Mouse (Mus musculus) erythroblast, embryonic 14.5 days (primary cell): ENCODE measurements around the gene Cav3. TPM values are rescaled to one million over a fixed set of nuclear protein-coding genes. Genes with fewer than 3 reads are reported as not detected.

Source experiments
- H3K27me3 ChIP-seq: 2 replicates; pipeline ENCODE4 v1.6.1; 2012; ENCODE audit warnings: inconsistent platforms; ENCODE audit not compliant: control insufficient read depth
- H3K36me3 ChIP-seq: 2 replicates; pipeline ENCODE4 v1.6.1; 2012; ENCODE audit warnings: mild to moderate bottlenecking, inconsistent platforms; ENCODE audit not compliant: control insufficient read depth
- H3K4me1 ChIP-seq: 2 replicates; pipeline ENCODE4 v1.6.1; 2012; ENCODE audit warnings: inconsistent platforms; ENCODE audit not compliant: control insufficient read depth
- H3K4me3 ChIP-seq: replicated peaks from 2 replicates; pipeline ENCODE3; 2012; ENCODE audit warnings: moderate library complexity, mild to moderate bottlenecking, inconsistent platforms
- H3K9me3 ChIP-seq: 2 replicates; pipeline ENCODE4 v1.6.1; 2012; ENCODE audit warnings: low read length, inconsistent platforms, mixed read lengths; ENCODE audit not compliant: control insufficient read depth
- GATA1 ChIP-seq: IDR thresholded peaks from 2 replicates; pipeline ENCODE4 v1.6.1; 2012; ENCODE audit warnings: low read length, inconsistent platforms, mixed read lengths
- TAL1 ChIP-seq: IDR thresholded peaks from 3 replicates; pipeline ENCODE4 v1.6.1; 2012; ENCODE audit warnings: low read length, inconsistent platforms, mixed read lengths
- polyA plus RNA-seq: library from polyadenylated mRNA; stranded (reverse); fragments of >175 nt; gene quantifications from 2 replicates; pipeline ENCODE4 v1.2.3, GENCODE M21; 2012

The Cav3 gene
- polyA plus RNA-seq, 1 experiment = not detected

DNA sequence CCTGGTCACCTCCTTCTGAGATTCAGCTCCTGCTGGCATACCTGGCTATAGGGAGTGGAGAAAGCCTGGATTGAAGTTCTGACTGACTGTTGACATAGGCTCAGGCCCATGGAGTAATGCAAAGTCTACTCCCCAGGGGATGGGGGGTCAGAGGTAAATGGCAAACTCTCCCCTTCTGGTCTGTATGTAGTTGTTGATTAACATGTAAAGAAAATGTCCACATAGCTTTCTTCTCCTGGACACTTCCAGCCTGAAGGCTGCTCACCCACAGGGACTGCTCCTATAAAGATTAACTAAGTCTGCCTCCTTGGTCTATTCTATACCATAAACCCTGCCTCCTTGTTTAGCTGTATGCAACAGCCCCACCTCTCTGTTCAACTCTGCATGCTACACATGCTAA, 6.7 kb downstream of the Cav3 start:
- Histone ChIP-seq H3K9me3 (no peaks in the 10 kb centered on the region), H3K27me3 (no peaks in the 10 kb centered on the region), H3K4me3 (no peak overlapping the region), H3K4me1 (no peaks in the 10 kb centered on the region), H3K36me3 (no peaks in the 10 kb centered on the region)
- TF ChIP-seq GATA1 = no peak
- no peak for TF ChIP-seq TAL1

DNA sequence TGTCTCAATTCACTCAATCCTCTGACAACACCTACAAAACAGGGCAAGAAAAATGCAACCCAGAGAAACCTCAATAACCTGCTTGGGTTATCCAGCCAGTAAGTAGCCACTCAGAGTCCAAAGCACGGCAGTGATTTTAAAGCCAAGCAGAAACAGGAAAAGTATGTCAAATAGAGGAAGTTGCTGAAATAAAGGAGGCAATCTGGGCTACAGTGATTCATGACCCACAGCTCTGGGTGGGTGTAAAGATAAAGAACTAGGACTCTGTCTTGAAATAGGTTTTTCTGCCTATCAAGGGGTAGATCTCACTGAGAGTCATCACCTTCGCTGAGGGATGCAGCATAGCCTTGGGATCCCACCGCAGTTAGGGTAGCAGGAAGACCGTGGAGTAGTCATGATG, 12.3 kb downstream of the Cav3 start:
- TF ChIP-seq GATA1 (no peak), TAL1 (no peak)

DNA sequence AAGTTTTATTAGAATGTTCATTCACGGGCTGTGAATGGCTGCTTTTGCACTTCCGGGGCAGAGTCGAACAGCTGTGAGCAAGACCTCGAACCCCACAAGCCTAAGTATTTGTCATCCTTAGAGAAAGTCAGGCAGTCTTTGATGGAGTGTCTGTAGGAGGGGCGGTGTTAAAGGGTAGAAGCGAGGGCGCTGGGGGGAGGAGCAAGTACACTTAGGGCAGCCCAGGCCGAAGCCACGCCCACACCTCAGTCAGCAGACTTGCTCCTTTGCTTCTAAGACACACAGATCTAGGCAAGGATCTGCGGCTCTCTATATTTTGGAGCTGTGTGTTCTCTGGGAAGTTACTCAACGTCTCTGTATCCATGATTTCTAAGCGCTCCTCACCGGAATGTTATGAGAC, 20.6 kb downstream of the Cav3 start:
- H3K36me3 ChIP-seq = no peaks in the 10 kb centered on the region
- no peaks in the 10 kb centered on the region for H3K9me3 ChIP-seq
- TF ChIP-seq TAL1 = no peak
- no peak for TF ChIP-seq GATA1
- no peak overlapping the region for H3K4me3 ChIP-seq
- no peaks in the 10 kb centered on the region for H3K4me1 ChIP-seq
- no peaks in the 10 kb centered on the region for H3K27me3 ChIP-seq

More for the DNA sequence above, 12.3 kb downstream of the Cav3 start:
- H3K36me3 ChIP-seq = no peaks in the 10 kb centered on the region
- H3K9me3 ChIP-seq = no peaks in the 10 kb centered on the region
- H3K4me3 ChIP-seq = no peak overlapping the region
- H3K4me1 ChIP-seq = no peaks in the 10 kb centered on the region
- H3K27me3 ChIP-seq = no peaks in the 10 kb centered on the region

DNA sequence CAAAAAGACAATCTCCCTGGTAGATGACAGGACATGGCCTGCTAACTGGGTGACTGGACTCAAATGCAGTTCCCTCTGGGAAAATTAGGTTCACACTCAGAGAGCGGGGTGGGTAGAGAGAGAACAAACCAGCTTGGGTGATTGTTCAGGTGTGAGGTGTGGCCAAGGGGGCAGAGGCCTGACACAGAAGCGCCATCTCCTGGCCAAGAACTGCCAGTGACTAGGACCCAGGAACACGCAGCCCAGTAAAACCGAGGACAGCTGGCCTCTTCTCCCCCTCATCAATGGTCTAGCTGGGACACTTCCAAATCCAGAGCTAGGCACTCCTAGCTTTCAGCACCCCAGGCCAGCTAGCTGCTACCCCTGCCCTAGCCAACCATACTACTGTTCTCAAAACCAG, 25.0 kb downstream of the Cav3 start:
- no peak for TF ChIP-seq GATA1
- Histone ChIP-seq H3K9me3 (no peaks in the 10 kb centered on the region), H3K36me3 (no peaks in the 10 kb centered on the region), H3K27me3 (peaks cover 16% of the 10 kb centered on the region), H3K4me3 (no peak overlapping the region), H3K4me1 (no peaks in the 10 kb centered on the region)

DNA sequence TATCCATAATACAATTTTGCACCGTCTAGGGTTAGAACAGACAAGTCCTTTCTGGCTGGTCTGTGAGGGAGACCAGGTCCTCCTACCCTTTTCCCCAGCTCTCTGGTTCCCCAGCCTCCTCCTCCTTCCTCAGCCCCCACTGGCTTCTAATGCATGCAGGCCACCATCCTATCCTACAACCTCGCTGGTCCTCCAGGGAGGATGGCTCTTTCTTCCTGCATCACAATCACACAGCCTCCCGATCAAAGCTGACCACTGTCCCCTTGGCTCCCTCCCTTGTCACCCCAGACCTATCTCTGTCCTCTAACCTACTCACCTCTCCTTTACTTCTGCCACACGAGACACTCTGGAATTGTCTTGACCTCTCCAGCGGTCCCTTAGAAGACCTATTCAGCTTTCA, 28.7 kb downstream of the Cav3 start:
- TF ChIP-seq GATA1 (no peak), TAL1 (no peak)
- H3K4me3 ChIP-seq = no peak overlapping the region
- no peaks in the 10 kb centered on the region; the same call in 1 of the 2 replicates for H3K4me1 ChIP-seq
- no peaks in the 10 kb centered on the region for H3K36me3 ChIP-seq
- H3K9me3 ChIP-seq = no peaks in the 10 kb centered on the region
- peaks cover 32% of the 10 kb centered on the region for H3K27me3 ChIP-seq

DNA sequence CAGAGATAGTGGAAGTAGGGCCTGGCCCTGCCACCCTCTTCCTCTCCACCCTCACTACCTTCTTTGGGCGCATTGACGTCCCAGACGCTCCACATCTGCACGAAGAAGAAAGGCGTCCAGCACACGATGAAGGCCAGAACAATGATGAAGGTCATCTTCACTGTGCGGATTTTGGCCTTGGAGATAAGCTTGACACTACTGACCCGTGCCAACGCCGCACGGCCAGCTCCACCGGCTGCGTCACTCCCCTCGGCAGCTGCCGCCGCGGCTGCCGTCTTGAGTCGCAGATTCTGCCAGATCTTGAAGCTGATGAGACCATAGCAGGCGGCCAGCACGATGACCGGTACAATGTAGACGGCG, 29.5 kb downstream of the Cav3 start:
- no peaks in the 10 kb centered on the region for H3K36me3 ChIP-seq
- no peaks in the 10 kb centered on the region for H3K9me3 ChIP-seq
- H3K4me3 ChIP-seq = no peak overlapping the region
- no peaks in the 10 kb centered on the region; the same call in 1 of the 2 replicates for H3K4me1 ChIP-seq
- TF ChIP-seq TAL1 = no peak
- no peak for TF ChIP-seq GATA1
- peaks cover 32% of the 10 kb centered on the region for H3K27me3 ChIP-seq

DNA sequence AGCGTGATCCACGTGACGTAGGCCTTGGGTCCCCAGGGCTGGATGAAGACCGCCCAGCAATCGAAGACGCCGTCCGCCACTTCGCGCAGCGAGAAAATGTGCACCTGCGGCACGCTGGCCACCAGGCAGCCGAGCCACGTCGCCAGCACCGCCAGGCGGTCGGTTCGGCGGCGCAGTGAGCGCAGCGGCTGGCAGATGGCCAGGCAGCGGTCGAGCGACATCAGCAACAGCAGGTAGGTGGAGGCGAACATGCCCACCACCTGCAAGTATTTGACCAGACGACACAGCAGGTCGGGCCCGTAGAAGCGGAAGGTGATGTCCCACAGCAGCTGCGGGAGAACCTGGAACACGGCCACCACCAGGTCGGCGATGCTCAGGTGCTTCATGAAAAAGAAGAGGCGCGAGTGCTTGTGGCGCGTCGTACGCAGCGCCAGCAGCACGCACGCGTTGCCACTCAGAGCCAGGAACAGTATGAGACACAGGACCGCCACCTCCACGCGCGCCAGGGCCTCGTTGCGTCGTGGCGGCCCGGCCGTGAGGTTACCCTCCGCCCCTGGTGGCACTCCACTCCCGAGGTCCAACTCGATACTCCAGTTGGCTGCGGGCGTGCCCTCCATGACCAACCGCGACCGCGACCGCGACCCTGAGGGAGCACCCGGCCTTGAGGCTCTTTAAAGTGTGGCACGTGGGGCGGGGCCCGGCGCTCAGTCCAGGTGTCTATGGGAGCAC, 30.0 kb downstream of the Cav3 start:
- H3K4me3 ChIP-seq = no peak overlapping the region
- no peaks in the 10 kb centered on the region for H3K9me3 ChIP-seq

DNA sequence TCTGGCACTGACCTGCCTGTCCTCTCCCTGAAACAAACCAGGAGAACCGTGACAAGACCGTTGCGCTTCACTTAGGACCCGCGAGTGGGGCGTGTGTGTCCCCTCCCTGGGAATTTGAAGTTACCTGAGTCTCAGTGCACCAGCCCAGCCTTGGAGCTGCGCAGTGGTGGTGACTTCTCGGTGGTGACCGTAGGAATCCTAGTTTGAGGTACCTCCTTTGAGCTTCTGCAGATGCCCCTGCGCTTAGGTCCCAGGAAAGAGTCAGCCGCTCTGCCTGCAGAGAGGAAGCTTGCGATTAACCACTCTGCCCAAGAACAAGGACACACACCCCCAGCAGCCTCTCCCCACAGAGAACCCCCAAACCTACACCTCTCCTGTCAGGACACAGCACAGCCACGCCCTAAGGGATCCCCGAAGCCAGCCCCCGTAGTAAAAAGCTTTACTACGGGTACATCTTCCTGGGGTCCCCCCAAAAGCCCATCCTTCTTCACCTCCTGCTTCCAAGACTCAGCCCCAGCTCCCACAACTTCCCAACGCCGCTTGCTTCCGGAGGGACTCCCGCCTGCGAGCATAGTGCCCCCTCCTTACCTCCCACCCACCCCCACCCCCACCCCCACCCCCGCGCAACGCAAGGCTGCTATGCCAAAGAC, 30.7 kb downstream of the Cav3 start, which contains the start of gene Oxtr:
Oxtr (minus strand) TSS at position 34 of the 650 bp plus-strand sequence.
- TF ChIP-seq TAL1 = no peak
- TF ChIP-seq GATA1 = no peak
- Histone ChIP-seq H3K9me3 (no peaks in the 10 kb centered on the region), H3K4me1 (no peaks in the 10 kb centered on the region; the same call in 1 of the 2 replicates), H3K27me3 (peaks cover 32% of the 10 kb centered on the region), H3K36me3 (no peaks in the 10 kb centered on the region), H3K4me3 (no peak within 1 kb of the TSS)

More for the DNA sequence above, 30.0 kb downstream of the Cav3 start:
- TF ChIP-seq TAL1 (no peak), GATA1 (no peak)
- no peaks in the 10 kb centered on the region for H3K36me3 ChIP-seq
- no peaks in the 10 kb centered on the region; the same call in 1 of the 2 replicates for H3K4me1 ChIP-seq
- H3K27me3 ChIP-seq = peaks cover 32% of the 10 kb centered on the region

DNA sequence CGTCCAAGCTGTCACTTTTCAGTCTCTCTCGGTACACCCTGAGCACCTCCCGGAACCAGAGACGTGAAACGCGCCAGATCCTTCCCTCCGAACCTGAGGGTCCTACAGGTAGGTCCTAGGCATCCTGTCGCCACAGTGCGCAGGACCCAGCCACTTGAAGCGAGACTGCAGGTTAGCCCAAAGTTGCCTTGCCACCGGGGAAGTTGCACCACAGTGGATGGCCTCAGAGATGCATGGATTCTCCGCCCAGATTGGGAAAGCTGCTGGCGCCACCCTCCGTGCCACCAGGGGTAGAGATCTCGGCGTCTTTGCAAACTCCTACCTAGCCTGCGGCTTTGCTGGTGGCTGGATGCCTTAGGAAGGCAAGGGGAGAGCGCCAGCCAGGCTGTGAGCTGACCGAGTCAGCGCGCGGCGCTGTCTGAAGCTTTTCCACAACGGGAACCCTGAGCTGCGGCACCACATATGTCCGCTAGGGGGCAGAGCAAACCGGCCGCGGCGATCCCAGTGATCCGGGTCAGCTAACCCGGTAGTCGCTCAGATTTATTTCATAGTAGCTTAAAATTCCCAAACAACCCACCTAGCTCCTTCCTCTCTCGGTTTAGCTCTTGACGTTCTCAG, 31.4 kb downstream of the Cav3 start:
- TF ChIP-seq TAL1 (no peak), GATA1 (no peak)
- Histone ChIP-seq H3K9me3 (no peaks in the 10 kb centered on the region), H3K36me3 (no peaks in the 10 kb centered on the region), H3K4me3 (no peak overlapping the region), H3K4me1 (no peaks in the 10 kb centered on the region; the same call in 1 of the 2 replicates), H3K27me3 (peaks cover 32% of the 10 kb centered on the region)

DNA sequence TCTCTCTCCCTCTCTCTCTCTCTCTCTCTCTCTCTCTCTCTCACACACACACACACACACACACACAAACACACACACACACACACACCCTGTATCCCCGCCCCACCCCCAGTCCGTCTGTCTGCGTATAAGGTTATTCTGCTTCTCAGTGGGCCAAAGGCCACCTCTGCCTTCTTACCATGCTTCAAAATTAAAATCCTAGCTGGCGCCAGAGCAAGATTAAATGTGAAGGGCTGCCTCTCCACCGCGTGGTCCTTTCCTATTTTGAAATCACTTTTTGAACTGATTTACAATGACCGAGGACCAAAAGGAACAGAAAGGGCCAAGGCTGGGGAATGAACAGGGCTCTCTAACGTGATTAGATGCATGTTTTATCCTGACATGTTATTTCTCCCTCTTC, 32.2 kb downstream of the Cav3 start:
- H3K4me3 ChIP-seq = no peak overlapping the region
- peaks cover 32% of the 10 kb centered on the region for H3K27me3 ChIP-seq
- TF ChIP-seq GATA1 (no peak), TAL1 (no peak)
- H3K9me3 ChIP-seq = no peaks in the 10 kb centered on the region
- no peaks in the 10 kb centered on the region for H3K36me3 ChIP-seq
- H3K4me1 ChIP-seq = no peaks in the 10 kb centered on the region; the same call in 1 of the 2 replicates
